Mouse (Mus musculus) fat pad, adult 2 months (tissue): ENCODE measurements around the gene Agap2.

Source experiments
- DNase-seq: peaks from one replicate; pipeline ENCODE4 v3.0.0-alpha.2; 2011; ENCODE audit warnings: low read depth, low spot score; ENCODE audit errors: extremely low read depth

The Agap2 gene

DNA sequence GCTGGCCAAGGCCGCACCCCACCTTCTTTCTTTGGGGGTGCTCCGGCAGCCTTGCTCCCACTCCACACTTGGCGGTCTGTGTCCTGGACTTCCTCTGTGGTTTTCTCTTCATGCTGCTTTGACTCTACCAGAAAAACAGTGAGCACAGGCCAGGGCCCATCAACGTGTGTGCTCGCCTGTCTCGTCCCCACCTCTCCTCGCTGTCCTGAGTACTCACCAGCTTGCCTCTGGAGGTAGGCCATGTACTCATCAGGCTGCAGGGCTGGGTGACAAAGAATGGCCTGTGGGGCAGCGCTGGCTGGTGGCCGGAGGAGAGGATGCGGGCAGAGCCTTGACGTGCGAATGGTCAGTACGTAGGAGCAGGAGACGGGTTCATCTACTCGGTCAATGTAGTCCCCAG, 24.8 kb downstream of the Agap2 start:
- DNase-seq, result no peak

DNA sequence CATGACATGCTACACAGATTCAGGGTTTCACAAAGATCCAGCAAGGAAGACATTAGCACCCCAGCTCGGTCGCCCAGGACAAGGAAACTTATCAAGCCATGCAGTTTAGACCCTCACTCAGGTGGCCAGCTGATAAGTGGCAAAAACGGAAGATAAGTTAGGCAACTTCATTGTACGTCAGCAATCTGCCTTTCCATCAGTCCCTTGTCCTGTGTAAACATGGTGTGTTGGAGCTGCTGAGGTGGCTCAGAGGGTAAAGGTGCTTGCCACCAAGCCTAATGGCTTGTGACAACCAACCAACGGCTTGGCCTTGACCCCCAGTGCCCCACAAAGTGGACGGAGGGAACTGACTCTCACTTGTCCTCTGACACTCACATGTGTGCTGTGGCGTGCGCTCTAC, 25.3 kb downstream of the Agap2 start:
- no peak for DNase-seq

DNA sequence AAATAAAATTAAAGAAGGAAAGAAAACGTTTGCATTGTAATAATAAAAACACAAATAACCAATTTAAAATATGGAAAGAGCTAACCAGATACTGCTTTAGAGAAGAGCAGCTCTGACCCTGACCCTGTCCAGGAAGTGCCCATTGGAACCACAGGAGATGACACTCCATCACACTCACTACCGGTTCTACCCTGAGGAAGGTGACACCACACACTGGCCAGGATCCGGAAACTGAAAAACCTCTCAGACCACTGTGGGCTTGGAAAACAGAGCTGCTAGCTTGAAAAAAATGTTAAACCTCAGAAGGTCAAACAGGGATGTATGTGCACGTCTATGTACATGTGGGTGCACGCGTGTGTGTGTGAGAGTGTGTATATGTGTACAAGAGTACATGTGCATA, 26.1 kb downstream of the Agap2 start:
- DNase-seq, result no peak

GRCm38 (mm10) chr10:127103631-127104030, 28.5 kb downstream of the Agap2 start:
- no peak for DNase-seq

DNA sequence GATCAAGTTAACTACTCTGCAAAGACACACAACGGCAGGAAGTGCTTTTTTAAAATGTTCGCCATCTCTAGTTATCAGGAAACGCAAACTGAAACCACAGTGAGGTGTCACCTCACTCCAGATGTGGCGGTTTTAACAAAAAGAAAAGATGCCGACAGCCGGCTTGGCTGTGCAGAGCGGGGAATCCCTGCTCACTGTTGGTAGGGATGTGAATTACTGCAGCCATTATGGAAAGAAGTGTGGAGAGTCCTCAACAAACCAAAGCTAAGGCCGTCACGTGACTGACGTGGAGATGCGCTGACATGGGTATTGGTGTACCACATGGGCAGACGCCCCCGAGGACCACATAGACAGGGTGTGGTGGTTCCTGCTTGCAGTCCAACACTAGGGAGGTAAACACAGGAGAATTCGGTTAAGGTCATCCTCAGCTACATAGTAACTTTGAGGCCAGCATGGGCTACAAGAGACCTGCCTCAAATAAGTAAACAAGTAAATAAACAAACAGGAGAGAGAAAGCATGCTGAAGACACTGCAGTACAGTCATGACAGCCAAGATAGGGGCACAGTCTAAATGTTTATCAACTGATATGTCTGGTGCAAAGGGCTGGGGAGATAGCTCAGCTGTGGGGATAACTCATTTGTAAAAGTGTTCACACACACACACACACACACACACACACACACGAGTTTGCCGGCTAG, 32.6 kb downstream of the Agap2 start:
- no peak for DNase-seq

DNA sequence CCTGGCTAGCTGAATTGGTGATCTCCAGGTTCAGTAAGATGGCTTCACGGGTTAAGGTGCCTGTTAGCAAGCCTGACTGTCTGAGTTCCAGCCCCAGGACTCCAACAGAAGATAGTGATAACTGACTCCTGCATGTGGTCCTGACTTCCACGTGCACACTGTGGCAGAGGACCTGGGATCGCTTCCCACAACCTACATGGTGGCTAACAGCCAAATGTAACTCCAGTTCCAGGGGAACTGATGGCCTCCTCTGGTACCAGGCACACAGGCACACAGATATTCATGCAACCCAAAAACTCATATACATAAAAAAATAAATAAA, 33.1 kb downstream of the Agap2 start:
- no peak for DNase-seq

DNA sequence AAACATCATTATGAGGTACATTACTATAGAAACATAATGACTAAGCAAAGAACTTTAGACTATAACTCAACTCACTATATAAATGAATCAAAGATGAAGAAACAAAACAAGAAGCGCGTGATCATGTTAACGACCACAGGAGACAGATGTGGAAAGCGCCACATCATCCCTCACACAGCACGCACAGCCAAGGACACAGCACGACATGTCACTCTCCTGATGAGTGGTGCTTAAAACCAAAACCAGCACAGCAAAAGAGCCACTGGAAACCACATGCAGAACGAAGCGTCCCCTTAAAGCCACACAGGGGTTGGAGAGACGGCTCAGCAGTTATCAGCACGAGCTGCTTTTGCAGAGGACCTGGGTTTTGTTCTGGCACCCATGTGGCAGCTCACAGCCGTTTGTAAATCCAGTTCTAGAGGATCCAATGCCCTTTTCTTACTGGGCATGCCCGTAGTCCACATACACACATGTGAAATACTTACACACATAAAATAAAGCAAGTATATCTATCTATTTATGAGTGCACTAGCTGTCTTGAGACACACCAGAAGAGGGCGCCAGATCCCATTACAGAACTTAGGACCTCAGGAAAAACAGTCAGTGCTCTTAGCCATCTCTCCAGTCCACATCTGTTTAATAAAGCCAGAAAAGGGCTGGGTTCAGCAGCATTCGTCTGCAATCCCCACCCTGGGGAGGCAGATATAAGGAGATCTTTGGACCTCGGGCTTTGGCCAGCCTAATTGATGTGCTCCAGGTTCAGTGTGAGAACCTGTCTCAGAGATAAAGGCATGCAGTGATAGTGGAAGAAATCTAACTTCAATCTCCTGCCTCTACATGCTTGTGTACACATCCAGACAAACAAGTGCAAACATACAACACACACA, 36.2 kb downstream of the Agap2 start:
- DNase-seq, result no peak

- no peak for DNase-seq
These were observed 39.3 kb downstream of the Agap2 start for GRCm38 (mm10) chr10:127114408-127114807.

DNA sequence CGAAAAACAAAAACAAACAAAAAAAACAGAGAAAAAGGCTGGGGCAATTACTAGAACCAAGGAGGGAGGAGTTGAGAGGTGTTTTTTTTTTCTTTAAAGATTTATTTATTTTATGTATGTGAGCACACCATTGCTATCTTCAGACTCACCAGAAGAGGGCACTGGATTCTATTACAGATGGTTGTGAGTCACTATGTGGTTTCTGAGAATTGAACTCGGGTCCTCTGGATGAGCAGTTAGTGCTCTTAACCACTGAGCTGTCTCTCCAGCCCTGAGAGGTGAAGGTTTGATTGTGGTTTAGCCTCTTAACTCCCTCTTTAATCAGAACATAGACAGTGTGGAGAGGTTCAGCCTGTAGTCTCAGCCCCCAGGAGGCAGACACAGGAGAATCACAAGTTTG, 40.0 kb downstream of the Agap2 start:
- no peak for DNase-seq

- DNase-seq, result no peak
These were observed 43.4 kb downstream of the Agap2 start for GRCm38 (mm10) chr10:127118470-127118869.

DNA sequence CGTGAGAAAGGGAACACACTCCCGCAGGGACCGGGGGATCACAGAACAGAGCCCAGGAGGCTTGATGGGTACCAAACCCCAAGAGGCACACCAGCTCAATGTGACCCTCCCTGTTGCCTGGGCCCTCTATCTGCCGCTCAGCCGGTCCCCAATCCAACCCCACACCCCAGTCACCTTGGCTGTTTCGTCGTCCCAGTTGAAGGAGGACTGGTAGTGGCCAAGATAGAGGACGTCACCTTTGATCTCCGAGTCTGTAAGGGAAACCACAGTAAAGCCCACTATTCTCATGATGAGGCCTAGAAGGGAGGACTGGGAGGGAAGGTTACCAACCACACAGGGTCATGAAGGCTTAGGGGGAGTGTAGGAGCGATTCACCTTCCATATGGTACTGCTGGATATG, 44.1 kb downstream of the Agap2 start:
- DNase-seq, result no peak

- DNase-seq, result no peak
These were observed 45.4 kb downstream of the Agap2 start for GRCm38 (mm10) chr10:127120301-127121065.

DNA sequence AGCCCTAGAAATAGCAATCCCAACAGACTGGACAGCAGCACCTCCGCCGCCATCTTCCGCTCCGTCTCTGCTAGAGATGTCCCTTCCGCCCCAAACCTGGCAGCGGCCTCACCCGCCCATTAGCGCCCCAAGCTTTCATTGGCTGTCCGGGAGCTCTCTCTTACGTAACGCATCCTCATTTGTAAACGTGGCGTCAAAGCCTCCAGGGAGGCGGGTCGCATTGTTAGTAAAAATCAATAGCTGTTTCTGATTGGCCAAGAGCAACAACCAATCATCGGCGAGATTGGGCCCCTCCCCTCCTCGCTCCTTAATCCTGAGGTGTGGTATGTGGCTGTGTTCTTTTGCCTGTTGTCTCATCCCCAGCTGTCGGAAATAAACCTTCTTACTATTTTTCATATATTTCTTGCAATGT, 46.0 kb downstream of the Agap2 start, which contains the start of gene Os9:
TSS of gene Os9 (minus strand) at position 66 of the 412 bp plus-strand sequence.
- DNase-seq, result peak; percentile 91

- DNase-seq, result no peak
These were observed 46.9 kb downstream of the Agap2 start for GRCm38 (mm10) chr10:127122018-127122417.

DNA sequence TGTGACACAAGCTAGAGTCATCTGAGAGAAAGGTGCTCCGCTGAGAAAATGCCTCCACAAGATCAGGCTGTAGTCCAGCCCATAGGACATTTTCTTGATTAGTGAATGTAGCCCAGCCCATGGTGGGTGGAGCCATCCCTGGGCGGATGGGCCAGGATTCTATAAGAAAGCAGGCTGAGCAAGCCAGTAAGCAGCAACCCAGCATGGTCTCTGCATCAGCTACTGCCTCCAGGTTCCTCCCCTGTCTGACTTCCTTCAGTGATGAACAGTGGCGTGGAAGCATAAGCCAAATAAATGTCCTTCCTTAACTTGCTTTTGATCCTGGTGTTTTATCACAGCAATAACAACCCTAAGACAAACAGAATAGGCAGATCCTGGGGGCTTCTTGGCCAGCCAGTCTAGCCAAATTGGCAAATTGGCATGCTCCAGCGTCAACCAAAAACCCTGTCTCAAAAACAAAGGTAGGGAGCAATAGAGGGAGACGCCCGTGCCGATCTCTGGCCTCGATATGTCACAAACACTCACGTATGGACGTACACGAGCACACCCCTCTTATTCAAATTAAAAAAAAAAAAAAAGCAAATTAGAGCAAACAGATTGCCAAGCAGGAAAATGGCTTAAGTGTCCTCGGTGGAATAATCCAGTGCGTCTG, 47.8 kb downstream of the Agap2 start:
- no peak for DNase-seq

GRCm38 (mm10) chr10:127123436-127123805, 48.3 kb downstream of the Agap2 start:
- DNase-seq, result no peak

GRCm38 (mm10) chr10:127125210-127126001, 50.3 kb downstream of the Agap2 start:
- DNase-seq, result no peak

GRCm38 (mm10) chr10:127126579-127126978, 51.5 kb downstream of the Agap2 start:
- no peak for DNase-seq

DNA sequence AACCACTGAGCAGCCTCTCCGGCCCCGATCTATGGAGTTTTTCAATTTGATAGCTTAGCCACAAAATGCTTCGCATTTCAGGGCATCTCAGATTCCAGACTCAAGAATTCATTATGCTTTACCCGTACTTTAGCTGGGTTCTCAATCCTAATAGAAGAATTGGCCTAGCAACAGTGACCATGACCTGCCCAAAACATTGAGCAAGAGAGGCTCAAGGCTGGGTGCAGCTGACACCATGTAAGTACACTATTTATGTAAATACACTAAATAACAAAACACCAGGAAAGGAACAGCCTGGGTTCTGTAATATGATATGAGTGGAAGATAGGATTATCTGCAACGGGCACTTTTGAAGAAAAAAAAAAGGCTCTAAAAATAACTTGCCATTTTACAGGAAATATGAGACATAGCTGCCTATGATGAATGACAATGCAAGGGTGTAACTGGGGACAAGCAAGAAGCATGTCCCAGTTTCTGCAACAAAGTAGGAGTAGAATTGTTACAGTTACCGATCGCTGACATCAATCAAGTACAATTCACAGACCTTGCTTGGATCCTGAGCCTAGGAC, 52.7 kb downstream of the Agap2 start:
- no peak for DNase-seq

DNA sequence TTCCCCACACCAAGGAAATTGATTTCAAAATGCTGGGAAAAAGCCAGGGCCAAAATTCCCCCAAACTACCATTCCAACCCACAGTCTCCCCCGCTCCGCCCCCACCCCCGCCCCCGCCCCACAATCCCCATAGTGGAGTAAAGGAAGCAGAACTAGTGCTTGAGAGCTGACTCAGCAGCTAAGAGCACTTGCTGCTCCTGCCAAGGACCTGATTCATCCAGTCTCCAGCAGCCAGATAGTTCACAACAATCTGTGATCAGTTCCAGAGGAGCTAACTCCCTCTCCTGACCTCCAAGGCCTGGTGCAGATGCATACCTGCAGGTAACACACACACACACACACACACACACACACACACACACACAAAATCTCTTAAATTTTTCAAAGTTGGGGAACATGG, 54.3 kb downstream of the Agap2 start:
- no peak for DNase-seq
